Mouse (Mus musculus): ENCODE measurements around the gene Srrm4. TPM values are rescaled to one million over a fixed set of nuclear protein-coding genes. Genes with fewer than 3 reads are reported as not detected.

Srrm4 gene
- total RNA-seq (2021) = 1 to 10 TPM; 3.1 to 4.3 TPM

- DNase-seq = peak; percentile 60 to 76
- intact Hi-C loops (cut with DNase I) = loop anchor here (2.0 to 5.0 kb wide), 4 partner anchors 99 to 469 kb away; no protein-coding TSS in a partner anchor
Observed at GRCm38 (mm10) chr5:116591346-116592048, at the start of gene Srrm4. Gene Srrm4, minus strand, starts transcription at chr5:116591817.

GRCm38 (mm10) chr5:116592801-116593430 is 1.3 kb upstream of the Srrm4 start:
- peak; percentile 1 to 27 for DNase-seq
- intact Hi-C loops (cut with DNase I) = loop anchor here (2.0 to 5.0 kb wide), 4 partner anchors 101 to 471 kb away; no protein-coding TSS in a partner anchor

DNA sequence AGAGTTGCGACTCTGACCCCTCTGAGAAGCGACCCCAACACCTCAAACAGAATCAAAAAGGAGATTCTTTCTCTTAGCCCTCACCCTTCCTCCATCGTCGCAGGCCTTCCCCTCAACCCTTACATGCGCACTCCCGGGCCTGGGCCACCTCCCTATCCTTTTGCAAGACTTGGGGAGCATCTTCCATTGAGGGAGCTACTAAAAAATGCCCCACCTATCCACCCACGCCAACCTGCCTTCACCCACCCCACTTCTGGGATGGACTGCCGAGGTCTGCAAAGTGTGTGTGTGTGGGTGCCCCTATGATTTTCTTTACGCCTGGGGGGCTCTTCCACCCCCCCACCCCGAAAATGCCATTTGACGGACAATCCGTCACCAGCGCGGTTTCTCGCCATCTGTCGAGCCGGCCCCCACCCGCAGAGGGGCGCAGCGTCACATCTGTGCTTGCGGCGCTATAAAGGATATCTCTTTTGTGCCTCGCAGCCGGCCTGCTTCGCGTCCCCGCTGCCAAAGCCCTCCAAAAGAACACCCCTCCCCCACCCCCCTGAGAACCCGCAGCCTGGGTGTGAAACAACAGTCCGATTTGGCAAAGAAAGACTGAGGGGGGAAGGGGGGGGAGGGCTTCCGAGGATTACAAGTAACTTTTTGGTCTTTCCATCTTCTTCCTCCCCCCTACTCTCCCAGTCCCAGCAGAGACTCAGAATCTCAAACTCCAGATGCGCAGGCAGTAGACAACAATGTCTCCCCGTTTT is 608 bp upstream of the Srrm4 start:
- no peak for DNase-seq
- intact Hi-C loops (cut with DNase I) = loop anchor here (2.0 to 5.0 kb wide), 4 partner anchors 100 to 470 kb away; no protein-coding TSS in a partner anchor

GRCm38 (mm10) chr5:116590698-116591097 is 919 bp downstream of the Srrm4 start:
- no peak for DNase-seq
- intact Hi-C loops (cut with DNase I) = loop anchor here (5.0 kb wide), 3 partner anchors 98 to 468 kb away; no protein-coding TSS in a partner anchor

- intact Hi-C loops (cut with DNase I) = loop anchor here (5.0 kb wide), 3 partner anchors 97 to 467 kb away; no protein-coding TSS in a partner anchor
- no peak for DNase-seq
Observed at GRCm38 (mm10) chr5:116589631-116590030, 2.0 kb downstream of the Srrm4 start.

GRCm38 (mm10) chr5:116588836-116589235 is 2.8 kb downstream of the Srrm4 start:
- intact Hi-C loops (cut with DNase I) = no loop called here
- no peak for DNase-seq

DNA sequence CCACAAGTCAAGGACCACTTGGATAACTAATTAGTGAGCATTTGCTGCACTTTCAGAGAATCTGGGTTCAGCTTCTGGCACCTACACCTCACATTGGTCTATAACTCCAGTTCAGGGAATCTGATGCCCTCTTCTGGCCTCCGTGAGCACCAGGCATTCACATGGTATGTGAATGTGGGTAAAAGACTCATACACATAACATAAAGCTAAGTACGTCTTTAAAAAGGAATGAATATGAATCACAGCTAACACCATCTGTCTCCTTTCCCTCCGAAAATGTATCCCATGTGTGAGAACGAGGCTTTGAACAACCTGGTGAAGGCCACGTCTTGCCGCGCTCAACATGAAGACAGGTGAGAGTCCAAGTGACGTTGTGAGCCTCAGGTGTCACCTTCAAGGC is 12.1 kb downstream of the Srrm4 start:
- DNase-seq = no peak

DNA sequence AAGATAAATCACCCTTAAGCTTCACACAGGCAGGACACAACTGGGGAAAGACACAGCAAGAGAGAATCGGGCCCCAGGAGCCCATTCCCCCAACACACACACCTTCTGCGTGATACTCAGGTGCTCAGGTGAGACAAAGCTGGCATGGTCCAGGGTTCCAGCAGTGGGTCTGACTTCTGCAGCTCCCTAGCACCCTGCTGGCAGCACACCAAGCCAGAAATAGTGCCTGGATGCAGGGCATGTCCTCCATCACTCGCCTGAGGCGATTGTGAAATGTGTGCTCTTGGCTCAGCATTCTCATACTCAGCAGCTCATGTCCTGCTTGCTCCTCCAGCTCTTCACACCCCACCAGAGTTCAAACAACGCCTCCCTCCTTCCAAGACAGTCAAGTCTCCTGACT is 14.5 kb downstream of the Srrm4 start:
- intact Hi-C loops (cut with DNase I) = no loop called here
- no peak for DNase-seq

More for the DNA sequence above, 12.1 kb downstream of the Srrm4 start:
- intact Hi-C loops (cut with DNase I) = no loop called here

- intact Hi-C loops (cut with DNase I) = no loop called here
- no peak for DNase-seq
Observed at GRCm38 (mm10) chr5:116573307-116573706, 18.3 kb downstream of the Srrm4 start.

DNA sequence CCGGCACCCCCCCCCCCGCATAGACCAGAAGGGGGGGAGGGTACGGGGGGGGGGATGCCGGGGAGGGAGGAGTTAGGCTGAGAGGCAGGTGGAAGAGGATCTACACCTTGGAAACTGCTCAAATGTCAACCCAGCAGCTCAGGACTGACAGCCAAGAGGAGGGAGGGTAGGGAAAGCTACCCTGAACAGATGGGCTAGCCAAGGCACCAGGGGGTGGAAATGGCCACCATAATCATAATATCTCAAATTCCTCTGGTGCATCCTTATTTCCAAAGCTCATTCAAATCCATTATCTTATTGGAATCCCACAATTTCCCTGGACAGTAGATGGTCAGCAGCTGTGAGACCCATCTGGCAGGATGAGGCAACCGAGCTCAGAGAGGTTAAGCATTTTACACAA is 19.7 kb downstream of the Srrm4 start:
- intact Hi-C loops (cut with DNase I) = no loop called here
- DNase-seq = no peak

DNA sequence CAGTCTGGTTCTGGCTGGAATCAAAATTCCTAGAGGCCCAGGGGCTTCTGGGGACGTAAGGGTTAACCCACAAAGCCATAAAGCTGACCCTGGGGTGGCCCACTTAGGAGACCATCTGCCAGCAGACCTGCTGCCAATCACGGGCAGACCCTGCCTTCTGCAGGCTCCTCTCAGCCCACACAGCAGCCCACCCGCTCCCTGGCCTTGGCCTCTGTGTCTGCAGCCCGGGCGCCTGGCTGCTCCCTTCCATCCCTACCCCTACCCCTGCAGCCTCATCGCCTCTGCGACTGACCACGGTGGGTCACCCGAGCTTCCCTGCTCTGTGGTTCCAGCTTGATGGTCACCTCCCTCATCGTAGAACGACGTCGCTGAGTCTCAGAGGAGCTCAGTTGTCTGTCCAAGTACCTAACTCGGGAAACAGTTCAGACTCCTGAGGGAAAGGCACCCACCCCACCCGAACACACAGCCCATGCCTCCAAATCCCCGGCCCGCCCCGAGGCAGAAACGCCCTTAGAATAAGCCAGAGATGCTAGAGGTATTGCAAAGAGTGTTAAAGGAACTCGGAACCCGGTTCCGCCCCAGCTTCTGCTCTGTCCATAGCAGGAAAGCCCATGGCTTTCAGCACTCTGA is 20.3 kb downstream of the Srrm4 start:
- intact Hi-C loops (cut with DNase I) = no loop called here
- DNase-seq = no peak

DNA sequence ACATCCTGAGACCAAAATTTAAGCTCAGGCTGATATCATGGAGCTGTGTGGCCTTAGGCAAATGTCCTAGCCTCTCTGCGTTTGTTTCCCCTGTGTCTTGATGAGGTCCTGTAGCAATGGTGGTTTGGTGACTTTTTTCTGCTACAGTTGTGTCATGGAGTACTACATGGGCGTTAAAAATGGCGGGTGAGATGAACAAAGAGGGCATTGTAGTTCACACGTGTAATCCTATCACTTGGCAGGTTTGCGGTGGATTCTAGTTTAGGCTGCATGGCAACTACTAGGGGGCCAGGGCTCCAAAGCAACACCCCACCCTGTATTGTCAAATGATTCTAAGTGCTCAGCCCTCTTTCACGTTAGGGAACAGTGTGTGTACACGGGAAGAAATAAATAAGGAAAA is 21.1 kb downstream of the Srrm4 start:
- intact Hi-C loops (cut with DNase I) = no loop called here
- DNase-seq = no peak

DNA sequence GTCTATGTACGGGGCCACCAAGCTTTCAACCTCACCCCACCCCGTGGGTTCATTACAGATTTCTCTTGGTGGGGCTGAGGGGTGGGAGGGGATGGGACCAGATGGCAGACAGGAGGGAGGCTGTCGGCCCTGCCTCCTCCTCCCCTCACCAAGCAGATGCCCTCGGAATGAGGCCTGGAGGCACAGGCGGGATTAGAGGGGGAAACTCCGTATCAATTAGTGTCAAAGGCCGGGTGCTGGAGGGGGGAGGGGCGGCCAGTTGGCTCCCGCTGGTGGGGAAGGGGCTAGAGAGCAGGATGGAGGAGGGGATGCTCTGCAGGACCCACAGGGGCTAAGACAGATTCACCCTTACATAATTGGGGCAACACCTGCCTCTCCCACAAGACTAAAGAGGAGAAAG is 22.0 kb downstream of the Srrm4 start:
- intact Hi-C loops (cut with DNase I) = no loop called here
- DNase-seq = no peak

DNA sequence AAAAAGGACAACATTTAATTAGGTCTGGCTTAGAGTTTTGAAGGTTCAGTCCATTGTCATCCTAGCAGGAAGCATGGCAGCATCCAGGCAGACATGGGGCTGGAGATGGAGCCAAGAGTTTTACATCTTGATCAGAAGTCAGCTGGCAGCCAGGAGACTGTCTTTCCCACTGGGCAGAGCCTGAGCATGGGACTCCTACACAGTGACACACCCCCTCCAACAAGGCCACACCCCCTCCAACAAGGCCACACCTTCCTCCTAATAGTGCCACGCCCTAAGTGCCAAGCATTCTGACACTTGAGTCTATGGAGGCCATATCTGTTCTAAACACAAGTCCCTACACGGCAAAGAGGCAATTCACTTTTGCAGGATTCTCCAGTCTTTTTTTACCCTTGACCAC is 23.6 kb downstream of the Srrm4 start:
- intact Hi-C loops (cut with DNase I) = no loop called here
- no peak for DNase-seq

DNA sequence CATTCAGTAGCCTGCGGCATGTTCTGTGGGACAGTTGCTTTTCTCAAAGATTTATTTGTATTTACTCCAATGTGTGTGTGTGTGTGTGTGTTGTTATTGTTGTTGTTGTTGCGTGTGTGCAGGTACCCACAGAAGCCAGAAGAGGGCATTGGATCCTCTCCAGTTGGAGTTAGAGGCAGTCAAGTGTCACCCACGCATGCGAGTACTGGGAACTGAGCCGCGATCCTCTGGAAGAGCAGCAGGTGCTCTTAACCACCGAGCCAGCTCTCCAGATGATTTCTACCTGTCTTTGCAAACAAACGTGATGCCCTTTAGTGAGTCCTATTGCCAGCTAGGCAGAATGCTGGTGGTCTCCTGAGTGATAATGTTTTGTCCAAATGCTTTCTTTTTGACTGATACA is 24.3 kb downstream of the Srrm4 start:
- no peak for DNase-seq
- intact Hi-C loops (cut with DNase I) = no loop called here

- intact Hi-C loops (cut with DNase I) = no loop called here
Observed at GRCm38 (mm10) chr5:116566385-116567045, 25.1 kb downstream of the Srrm4 start.

GRCm38 (mm10) chr5:116565573-116565972 is 26.0 kb downstream of the Srrm4 start:
- intact Hi-C loops (cut with DNase I) = no loop called here
- DNase-seq = no peak

More at GRCm38 (mm10) chr5:116566385-116567045, 25.1 kb downstream of the Srrm4 start:
- DNase-seq = no peak

DNA sequence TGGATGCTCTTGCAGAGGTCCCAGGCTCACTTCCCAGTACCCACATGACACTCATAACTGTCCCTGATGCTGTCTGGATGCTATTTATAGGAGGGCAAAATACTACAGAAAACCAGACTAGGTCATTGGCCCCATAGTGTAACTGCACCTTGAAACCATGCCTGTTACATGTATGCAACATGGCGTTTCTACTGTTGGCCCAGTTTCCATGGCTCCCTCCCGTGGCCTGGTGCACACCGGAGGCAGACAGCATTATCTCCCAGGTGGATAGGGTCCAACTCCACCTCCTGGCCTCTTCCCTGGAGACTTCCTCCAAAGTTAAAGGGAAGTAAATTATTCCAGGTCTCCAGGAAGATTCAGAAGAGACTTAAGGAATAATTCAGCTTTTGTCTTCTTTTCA is 27.2 kb downstream of the Srrm4 start:
- DNase-seq = no peak
- intact Hi-C loops (cut with DNase I) = no loop called here

DNA sequence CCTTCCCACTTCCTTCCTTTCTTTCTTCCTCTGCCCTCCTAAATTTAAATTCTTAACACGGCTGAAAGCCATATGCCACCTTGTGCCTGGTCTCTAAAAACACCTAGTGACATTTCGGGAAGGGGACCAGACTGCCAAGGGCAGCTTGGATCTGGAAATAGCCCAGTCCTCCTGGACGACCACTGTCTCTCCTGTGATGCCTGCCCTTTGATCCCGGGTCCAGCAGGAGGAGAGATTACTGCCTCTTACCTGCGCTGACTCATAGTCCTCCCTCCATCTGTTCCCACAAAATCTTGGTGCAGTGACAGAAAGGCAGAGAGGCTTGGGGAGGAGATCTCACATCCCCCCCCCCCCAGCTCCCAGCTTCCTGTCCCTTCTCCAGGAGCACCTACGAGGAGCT is 27.9 kb downstream of the Srrm4 start:
- intact Hi-C loops (cut with DNase I) = no loop called here

DNA sequence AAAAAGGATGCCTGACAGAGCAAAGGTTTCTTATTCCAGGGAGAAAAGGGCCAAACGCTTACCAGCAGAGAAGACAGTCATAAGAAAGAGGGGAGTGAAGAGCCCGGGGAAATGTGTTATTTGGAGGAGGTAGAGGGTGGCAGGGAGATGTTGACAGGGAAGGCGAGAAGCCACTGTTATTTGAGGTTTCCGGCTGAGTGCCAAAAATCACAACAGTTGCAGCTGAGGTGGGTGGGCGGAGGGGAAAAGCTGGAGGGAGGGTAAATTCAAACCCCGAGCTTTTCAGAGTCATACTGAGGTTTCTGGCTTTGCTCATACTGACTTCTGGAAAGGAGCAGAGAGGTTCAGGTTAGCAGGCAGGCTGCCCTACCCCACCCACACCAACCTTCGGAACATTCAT is 32.5 kb downstream of the Srrm4 start:
- intact Hi-C loops (cut with DNase I) = no loop called here
- DNase-seq = no peak

More for the DNA sequence above, 27.9 kb downstream of the Srrm4 start:
- no peak for DNase-seq

Measured in heart, postnatal 10 days (tissue).